ENCODE assay signal across 19 mouse cellular contexts in genomic region chr2:105801536-105801935, GRCm38 (mm10).
DNase-seq lines count a peak whose midpoint lies in the region; ATAC-seq and TF ChIP-seq lines count a peak whose summit lies in the region.
"Had no signal": no experiment of that assay in that cellular context is flagged by ENCODE, and none has a peak within 500 bp of the region (broad histone marks: within the 10 kb centered on the region; RNA-seq: fewer than 3 reads in every experiment).

No protein-coding gene starts in this region.

- no peak for TF ChIP-seq POLR2A in brain, embryonic 14.5 days (IDR thresholded peaks at IDR 0.05; ENCODE audit: borderline replicate concordance, extremely low read depth, insufficient read depth, insufficient read length, poor library complexity, severe bottlenecking)

- H3K4me1 ChIP-seq in hindbrain, postnatal 0 days (ENCODE audit: insufficient read depth, low read length), result no peaks in the 10 kb centered on the region
- no peaks in the 10 kb centered on the region; the same call in 1 of the 2 replicates for H3K4me1 ChIP-seq in hindbrain, embryonic 11.5 days (replicated peaks; ENCODE audit: control insufficient read depth, insufficient read depth, low read length)
- H3K4me1 ChIP-seq: embryonic facial prominence, embryonic 12.5 days; heart, embryonic 10.5 days; intestine, embryonic 15.5 days; kidney, embryonic 15.5 days had no signal

- H3K4me3 ChIP-seq in hindbrain, postnatal 0 days (ENCODE audit: low read length), result no peak overlapping the region
- H3K4me3 ChIP-seq in hindbrain, embryonic 11.5 days (ENCODE audit: low read depth, low read length), result no peak overlapping the region
- H3K4me3 ChIP-seq: embryonic facial prominence, embryonic 12.5 days; heart, embryonic 10.5 days; hindbrain, embryonic 13.5 days; intestine, embryonic 15.5 days; kidney, embryonic 15.5 days had no signal

- no peak for TF ChIP-seq CTCF in hindbrain, postnatal 0 days (IDR thresholded peaks at IDR 0.05; ENCODE audit: low read depth)
- no peak for TF ChIP-seq CTCF in brain, embryonic 14.5 days (IDR thresholded peaks at IDR 0.05; ENCODE audit: borderline replicate concordance, extremely low read depth, insufficient read depth, insufficient read length)

- H3K36me3 ChIP-seq in hindbrain, postnatal 0 days (ENCODE audit: insufficient read depth, low read length), result no peaks in the 10 kb centered on the region
- no peaks in the 10 kb centered on the region for H3K36me3 ChIP-seq in hindbrain, embryonic 11.5 days (ENCODE audit: control insufficient read depth, insufficient read depth, low read length)
- H3K36me3 ChIP-seq: embryonic facial prominence, embryonic 12.5 days; heart, embryonic 10.5 days; hindbrain, embryonic 13.5 days; intestine, embryonic 15.5 days; kidney, embryonic 15.5 days had no signal

- peak; percentile 38 for DNase-seq in cerebellum, adult 8-10 months
- DNase-seq in cerebellum, postnatal 25 days, result peak; percentile 28 to 39
- no peak for DNase-seq in cerebellum, postnatal 4 days (ENCODE audit: low spot score in 2 of 2)
- no peak for DNase-seq in hindbrain, postnatal 0 days (ENCODE audit: low spot score)
- no peak for DNase-seq in hindbrain, embryonic 11.5 days (ENCODE audit: low spot score)
- peak; percentile 69 for DNase-seq in brain, embryonic 14.5 days (ENCODE audit: low read depth)
- DNase-seq in urinary bladder, adult 2 months (ENCODE audit: low spot score), result no peak
- DNase-seq: adrenal gland, postnatal 10 days; gastrocnemius, postnatal 36 days; heart, adult 11 months; heart, postnatal 10 days; heart, postnatal 4 days; kidney, adult 18-20 months had no signal

- H3K4me2 ChIP-seq in hindbrain, postnatal 0 days (ENCODE audit: low read depth, low read length), result 0 out of 2 replicates have a peak overlapping the region, but pooled peaks have one; percentile 5
- no peak overlapping the region for H3K4me2 ChIP-seq in hindbrain, embryonic 11.5 days (replicated peaks; ENCODE audit: low read depth, low read length)
- H3K4me2 ChIP-seq: embryonic facial prominence, embryonic 12.5 days; hindbrain, embryonic 13.5 days; intestine, embryonic 15.5 days; kidney, embryonic 15.5 days had no signal

- H3K9ac ChIP-seq in hindbrain, postnatal 0 days (replicated peaks; ENCODE audit: low read length), result no peak overlapping the region
- H3K9ac ChIP-seq in hindbrain, embryonic 11.5 days (ENCODE audit: low read depth, low read length), result no peak overlapping the region
- H3K9ac ChIP-seq: embryonic facial prominence, embryonic 12.5 days; hindbrain, embryonic 13.5 days; intestine, embryonic 15.5 days; kidney, embryonic 15.5 days had no signal

- H3K27me3 ChIP-seq in hindbrain, postnatal 0 days (ENCODE audit: insufficient read depth, low read length), result no peaks in the 10 kb centered on the region
- H3K27me3 ChIP-seq in hindbrain, embryonic 11.5 days (ENCODE audit: control insufficient read depth, insufficient read depth, low read length), result no peaks in the 10 kb centered on the region
- H3K27me3 ChIP-seq: embryonic facial prominence, embryonic 12.5 days; hindbrain, embryonic 13.5 days; intestine, embryonic 15.5 days; kidney, embryonic 15.5 days had no signal

- H3K9me3 ChIP-seq in hindbrain, postnatal 0 days (ENCODE audit: low read length), result no peaks in the 10 kb centered on the region
- no peaks in the 10 kb centered on the region for H3K9me3 ChIP-seq in hindbrain, embryonic 11.5 days (ENCODE audit: control insufficient read depth, low read length)
- H3K9me3 ChIP-seq: embryonic facial prominence, embryonic 12.5 days; heart, embryonic 10.5 days; hindbrain, embryonic 13.5 days; intestine, embryonic 15.5 days; kidney, embryonic 15.5 days had no signal

- ATAC-seq in cerebellum, adult (ENCODE audit: insufficient number of reproducible peaks, low FRiP score, low TSS enrichment), result no peak
- no peak for ATAC-seq in hindbrain, postnatal 0 days
- ATAC-seq in hindbrain, embryonic 11.5 days (ENCODE audit: low FRiP score), result no peak
- ATAC-seq: intestine, embryonic 15.5 days had no signal

- WGBS in hindbrain, postnatal 0 days, result 54% methylated on average over 6 of the region's 6 CpGs
- 87% methylated on average over 6 of the region's 6 CpGs for WGBS in hindbrain, embryonic 11.5 days

- 0 out of 2 replicates have a peak overlapping the region, but pooled peaks have one; percentile 32 for H3K27ac ChIP-seq in hindbrain, postnatal 0 days
- no peak overlapping the region for H3K27ac ChIP-seq in hindbrain, embryonic 11.5 days (ENCODE audit: low read depth, low read length)
- H3K27ac ChIP-seq: embryonic facial prominence, embryonic 12.5 days; heart, embryonic 10.5 days; hindbrain, embryonic 13.5 days; intestine, embryonic 15.5 days; kidney, embryonic 15.5 days had no signal

Comparison
In these comparisons a context has a peak if more than half of its experiments do, and no peak if none do; other contexts are left out.
1. DNase-seq: peak in cerebellum, adult 8-10 months (single experiment), cerebellum, postnatal 25 days (2 of 2) and brain, embryonic 14.5 days (single experiment); none in cerebellum, postnatal 4 days (0 of 2), hindbrain, postnatal 0 days (single experiment), hindbrain, embryonic 11.5 days (single experiment) and urinary bladder, adult 2 months (single experiment).